ENCODE assay signal across 26 mouse cellular contexts in genomic region chr12:71431116-71431515, GRCm38 (mm10).
A peak's percentile ranks its signal among the peaks of the same experiment; 100 is the strongest.
DNase-seq lines count a peak whose midpoint lies in the region; TF ChIP-seq lines count a peak whose summit lies in the region.
"Had no signal": no experiment of that assay in that cellular context is flagged by ENCODE, and none has a peak within 500 bp of the region (broad histone marks: within the 10 kb centered on the region; RNA-seq: fewer than 3 reads in every experiment).

No protein-coding gene starts in this region.

- intact Hi-C loops in heart, postnatal 10 days (cut with DNase I): no loop called here

- no peak for TF ChIP-seq POLR2A in brain, embryonic 14.5 days (IDR thresholded peaks at IDR 0.05; ENCODE audit: borderline replicate concordance, extremely low read depth, insufficient read depth, insufficient read length, poor library complexity, severe bottlenecking)

- no peak overlapping the region for H3K27ac ChIP-seq in layer of hippocampus, adult 2 months
- H3K27ac ChIP-seq: embryonic facial prominence, embryonic 15.5 days; forebrain, embryonic 12.5 days; gastrocnemius, adult 2 months; hindbrain, embryonic 15.5 days; kidney, embryonic 15.5 days; limb, embryonic 10.5 days; limb, embryonic 15.5 days; liver, embryonic 13.5 days had no signal

- no peak overlapping the region for H3K4me3 ChIP-seq in layer of hippocampus, adult 2 months
- H3K4me3 ChIP-seq: embryonic facial prominence, embryonic 15.5 days; forebrain, embryonic 12.5 days; gastrocnemius, adult 2 months; hindbrain, embryonic 15.5 days; kidney, embryonic 15.5 days; limb, embryonic 10.5 days; limb, embryonic 15.5 days; liver, embryonic 13.5 days had no signal

- peak; percentile 98 for DNase-seq in brain, adult 2 months (ENCODE audit: low read depth, low spot score)
- peak; percentile 26 for DNase-seq in brain, embryonic 14.5 days (ENCODE audit: low read depth)
- DNase-seq in cerebellum, adult 8-10 months: peak; percentile 76
- DNase-seq in cerebellum, postnatal 25 days: peak; percentile 75 to 81
- DNase-seq in heart, postnatal 10 days: no peak
- DNase-seq in right cerebral cortex, postnatal 4 days: no peak
- no peak for DNase-seq in layer of hippocampus, adult 2 months (ENCODE audit: low spot score in 2 of 2)
- DNase-seq: adrenal gland, postnatal 25 days; B cell, adult 2 months; embryo, embryonic 11 days; gastrocnemius, adult 2 months; gastrocnemius, postnatal 36 days; heart, adult 18-20 months; kidney, adult 18-20 months; kidney, postnatal 25 days; liver, embryonic 13.5 days; lung, postnatal 14 days; midbrain, embryonic 14.5 days; thymus, adult 2 months; thymus, postnatal 36 days had no signal

- TF ChIP-seq CTCF in brain, embryonic 14.5 days (IDR thresholded peaks at IDR 0.05; ENCODE audit: borderline replicate concordance, extremely low read depth, insufficient read depth, insufficient read length): no peak
- no peak for TF ChIP-seq CTCF in layer of hippocampus, adult 2 months (conservative IDR thresholded peaks at IDR 0.05)

Comparison
In these comparisons a context has a peak if more than half of its experiments do, and no peak if none do; other contexts are left out.
1. DNase-seq: peak in brain, adult 2 months (single experiment), brain, embryonic 14.5 days (single experiment), cerebellum, adult 8-10 months (single experiment) and cerebellum, postnatal 25 days (2 of 2); none in heart, postnatal 10 days (0 of 2), right cerebral cortex, postnatal 4 days (single experiment) and layer of hippocampus, adult 2 months (0 of 2).